Mouse (Mus musculus) midbrain, postnatal 0 days (tissue): ENCODE measurements at regions not wholly inside any gene's neighbourhood (a gene's known extent, or its start where the extent isn't known, plus 50 kb on each side); places are given as distances from the start of the nearest gene placed in this dataset.

Source experiments
- ATAC-seq: fragments of 200-750 bp; cut with Nextera tagmentation; 2 replicates; pipeline ENCODE4 v1.8.0; 2017; ENCODE audit warnings: moderate number of reproducible peaks, mild to moderate bottlenecking, moderate TSS enrichment, moderate library complexity; ENCODE audit not compliant: low FRiP score
- DNase-seq: peaks from one replicate; pipeline ENCODE4 v3.0.0-alpha.2; 2015; ENCODE audit warnings: low spot score
- H3K27ac ChIP-seq: fragments of 300-500 bp; sonication (generic); 2 replicates; pipeline ENCODE4 v1.5.1; 2014; ENCODE audit warnings: low read depth, mild to moderate bottlenecking, low read length, mixed read lengths
- H3K27me3 ChIP-seq: fragments of 300-500 bp; sonication (generic); 2 replicates; pipeline ENCODE4 v1.6.1; 2014; ENCODE audit warnings: low read length, control low read depth, mixed read lengths; ENCODE audit not compliant: insufficient read depth
- H3K36me3 ChIP-seq: fragments of 300-500 bp; sonication (generic); 2 replicates; pipeline ENCODE4 v1.6.1; 2014; ENCODE audit warnings: low read length, control low read depth, mixed read lengths; ENCODE audit not compliant: insufficient read depth
- H3K4me1 ChIP-seq: fragments of 300-500 bp; sonication (generic); 2 replicates; pipeline ENCODE4 v1.6.1; 2014; ENCODE audit warnings: mild to moderate bottlenecking, control low read depth, antibody characterized with exemption, low read length, mixed read lengths; ENCODE audit not compliant: insufficient read depth
- H3K4me2 ChIP-seq: fragments of 300-500 bp; sonication (generic); 2 replicates; pipeline ENCODE4 v1.6.1; 2014; ENCODE audit warnings: low read depth, mild to moderate bottlenecking, low read length, mixed read lengths; ENCODE audit not compliant: poor library complexity, severe bottlenecking
- H3K4me3 ChIP-seq: fragments of 300-500 bp; sonication (generic); 2 replicates; pipeline ENCODE4 v1.5.1; 2014; ENCODE audit warnings: low read depth, mild to moderate bottlenecking, low read length, moderate library complexity
- H3K9ac ChIP-seq: fragments of 300-500 bp; sonication (generic); replicated peaks from 2 replicates; pipeline ENCODE4 v1.6.1; 2014; ENCODE audit warnings: mild to moderate bottlenecking, low read length, moderate library complexity, mixed read lengths; ENCODE audit not compliant: poor library complexity, severe bottlenecking
- H3K9me3 ChIP-seq: fragments of 300-500 bp; sonication (generic); 2 replicates; pipeline ENCODE4 v1.6.1; 2016; ENCODE audit warnings: low read length, control low read depth
- CTCF ChIP-seq: IDR thresholded peaks from 2 replicates; pipeline ENCODE4 v1.5.1; 2016; ENCODE audit warnings: antibody characterized with exemption, mild to moderate bottlenecking
- WGBS: fragments of 180-500 bp; shearing (Covaris S2); extraction: QIAGEN DNeasy Blood & Tissue Kit; methylation state at CpG from one replicate; pipeline ENCODE4 v1.1.7; 2014; 5-methylcytosine and 5-hydroxymethylcytosine counted together

- peak; percentile 10 for DNase-seq
These were observed 366.0 kb upstream of the Apob start for GRCm38 (mm10) chr12:7611272-7612092.

DNA sequence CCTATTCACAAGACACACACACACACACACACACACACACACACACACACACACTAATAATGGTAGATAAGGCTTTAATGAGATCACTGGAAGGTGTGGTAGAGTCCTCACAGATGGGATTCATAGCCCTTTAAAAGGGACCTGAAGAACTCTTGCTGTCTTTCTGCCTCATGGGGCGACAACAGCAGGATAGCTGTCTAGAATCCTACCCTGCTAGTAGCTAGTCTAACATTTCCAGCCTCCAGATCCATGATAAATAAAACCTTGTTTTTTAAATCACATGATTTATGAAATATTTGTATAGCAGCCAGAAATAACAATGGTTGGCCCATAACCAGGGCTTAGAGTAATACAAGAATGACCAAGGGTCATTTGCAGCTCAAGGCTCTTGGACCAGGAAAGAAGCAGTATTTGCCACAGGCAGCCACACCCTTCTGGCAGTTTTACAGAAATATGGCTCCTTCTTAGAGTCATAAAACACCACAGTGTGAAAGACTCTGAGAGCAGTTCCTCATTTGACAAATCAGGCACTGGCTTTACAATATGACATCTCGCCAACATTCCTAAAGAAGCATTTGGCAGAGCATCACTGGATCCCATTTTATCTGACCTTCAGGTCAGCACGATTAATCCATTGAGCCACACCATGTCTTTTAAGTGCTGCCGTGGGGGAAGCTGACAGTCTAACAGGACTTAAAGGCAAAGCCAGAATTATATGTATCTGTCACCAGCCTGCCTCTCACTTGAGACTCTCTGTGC, 340.9 kb upstream of the Apob start:
- H3K9me3 ChIP-seq: no peaks in the 10 kb centered on the region
- ATAC-seq (no peak), DNase-seq (no peak)
- TF ChIP-seq CTCF: no peak
- H3K36me3 ChIP-seq: no peaks in the 10 kb centered on the region
- H3K27ac ChIP-seq: no peak overlapping the region
- no peaks in the 10 kb centered on the region for H3K4me1 ChIP-seq
- no peaks in the 10 kb centered on the region for H3K27me3 ChIP-seq
- 70% methylated on average over 4 of the region's 4 CpGs for WGBS
- H3K9ac ChIP-seq: no peak overlapping the region
- H3K4me3 ChIP-seq: no peak overlapping the region
- no peak overlapping the region for H3K4me2 ChIP-seq

More at GRCm38 (mm10) chr12:7611272-7612092, 366.0 kb upstream of the Apob start:
- Histone ChIP-seq H3K4me3 (no peak overlapping the region), H3K27ac (no peak overlapping the region), H3K9ac (no peak overlapping the region), H3K4me2 (no peak overlapping the region), H3K36me3 (no peaks in the 10 kb centered on the region), H3K4me1 (no peaks in the 10 kb centered on the region), H3K9me3 (no peaks in the 10 kb centered on the region), H3K27me3 (no peaks in the 10 kb centered on the region)
- ATAC-seq: no peak
- 36% methylated on average over 3 of the region's 3 CpGs for WGBS
- TF ChIP-seq CTCF: no peak

DNA sequence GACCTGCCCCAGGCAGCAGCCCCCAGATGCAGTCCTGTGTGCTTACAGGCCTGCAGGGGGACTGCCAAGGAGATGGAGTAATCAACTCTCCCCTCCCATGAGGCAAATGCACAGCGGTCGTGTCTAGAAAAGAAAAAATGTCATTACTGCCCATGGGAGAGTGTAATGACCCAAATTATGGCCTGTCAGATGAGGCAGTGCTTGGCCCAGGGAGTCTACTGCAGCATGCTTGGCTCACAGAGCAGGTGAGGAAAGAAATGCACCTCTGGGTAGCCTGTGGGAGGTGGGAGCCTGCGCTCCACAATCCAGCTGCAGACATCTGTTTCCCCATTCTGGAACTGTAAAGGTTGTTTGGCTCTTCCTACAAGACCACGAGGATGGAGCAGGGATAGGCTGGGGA, 339.8 kb upstream of the Apob start:
- Histone ChIP-seq H3K36me3 (no peaks in the 10 kb centered on the region), H3K4me2 (no peak overlapping the region), H3K4me3 (no peak overlapping the region), H3K27me3 (no peaks in the 10 kb centered on the region), H3K9ac (no peak overlapping the region), H3K9me3 (no peaks in the 10 kb centered on the region), H3K27ac (no peak overlapping the region), H3K4me1 (no peaks in the 10 kb centered on the region)
- ATAC-seq: no peak
- no peak for TF ChIP-seq CTCF
- WGBS: 65% methylated on average over 4 of the region's 4 CpGs
- no peak for DNase-seq

GRCm38 (mm10) chr12:7650851-7651250, 326.6 kb upstream of the Apob start:
- no peaks in the 10 kb centered on the region for H3K9me3 ChIP-seq
- no peak overlapping the region for H3K4me3 ChIP-seq
- ATAC-seq (no peak), DNase-seq (no peak)
- no peak overlapping the region for H3K9ac ChIP-seq
- H3K27ac ChIP-seq: no peak overlapping the region
- no peak overlapping the region for H3K4me2 ChIP-seq
- no peaks in the 10 kb centered on the region for H3K27me3 ChIP-seq
- WGBS: 89% methylated on average over 3 of the region's 3 CpGs
- TF ChIP-seq CTCF: no peak
- no peaks in the 10 kb centered on the region for H3K36me3 ChIP-seq
- H3K4me1 ChIP-seq: no peaks in the 10 kb centered on the region

DNA sequence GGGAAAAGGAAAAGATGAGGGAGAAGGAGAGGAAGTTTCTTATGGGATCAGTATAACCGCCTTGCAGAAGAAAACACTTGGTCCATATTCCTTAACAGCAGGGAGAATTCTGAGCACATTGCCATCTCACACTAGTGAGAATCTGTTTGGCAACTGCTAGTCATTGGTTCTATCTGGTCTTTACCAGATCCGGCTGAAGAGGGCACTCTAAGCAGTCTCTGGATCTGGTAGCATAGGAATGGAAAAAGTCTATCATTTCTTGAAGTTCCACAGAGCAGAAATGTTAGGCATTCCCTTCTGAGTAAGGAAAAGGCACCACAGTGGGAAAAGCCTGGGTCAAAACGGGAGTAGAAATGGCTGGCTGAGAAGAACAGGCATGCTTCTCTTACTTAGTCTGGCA, 315.4 kb upstream of the Apob start:
- Histone ChIP-seq H3K4me3 (no peak overlapping the region), H3K9me3 (no peaks in the 10 kb centered on the region), H3K27ac (no peak overlapping the region), H3K27me3 (no peaks in the 10 kb centered on the region), H3K4me2 (no peak overlapping the region), H3K9ac (no peak overlapping the region), H3K36me3 (no peaks in the 10 kb centered on the region), H3K4me1 (no peaks in the 10 kb centered on the region)
- DNase-seq: peak; percentile 22
- peak; percentile 44 for TF ChIP-seq CTCF
- ATAC-seq: no peak
- 58% methylated on average over 3 of the region's 3 CpGs for WGBS

GRCm38 (mm10) chr12:7670114-7670513, 307.3 kb upstream of the Apob start:
- no peaks in the 10 kb centered on the region for H3K36me3 ChIP-seq
- no peak overlapping the region for H3K4me3 ChIP-seq
- TF ChIP-seq CTCF: no peak
- no peak for ATAC-seq
- H3K9me3 ChIP-seq: no peaks in the 10 kb centered on the region
- H3K27ac ChIP-seq: no peak overlapping the region
- WGBS: 85% methylated on average over 3 of the region's 3 CpGs
- no peak overlapping the region for H3K4me2 ChIP-seq
- no peaks in the 10 kb centered on the region for H3K4me1 ChIP-seq
- H3K27me3 ChIP-seq: no peaks in the 10 kb centered on the region
- no peak for DNase-seq
- no peak overlapping the region for H3K9ac ChIP-seq
